Mouse (Mus musculus) heart, postnatal 4 days (tissue): Measurements from ENCODE around the gene Me3. TPM values are rescaled to one million over a fixed set of nuclear protein-coding genes. Genes with fewer than 3 reads are reported as not detected.

Source experiments
- total RNA-seq, 2 experiments: library from RNA; stranded (reverse); gene quantifications; 2 replicates each; pipeline ENCODE4 v1.2.3; 2021

Gene Me3
- total RNA-seq, 2 experiments from 2014 or later: 50.7 to 54.0 TPM

Other genes starting within 250 kb of the Me3 start
- 10 to 100 TPM; 35.9 to 43.6 TPM for gene Tmem135, start 228.2 kb upstream of the Me3 start, total RNA-seq
- 10 to 100 TPM; 43.2 TPM for gene Fzd4, start 228.0 kb upstream of the Me3 start, total RNA-seq
- gene Prss23, start 105.2 kb upstream of the Me3 start, total RNA-seq: 10 to 100 TPM; 29.5 to 31.1 TPM